Mouse (Mus musculus) liver, adult (tissue): ENCODE results near the gene Unc5a.

Experiments
- GATA4 ChIP-seq: IDR thresholded peaks from 2 replicates; pipeline ENCODE4 v1.6.1; 2014; ENCODE audit warnings: mild to moderate bottlenecking, low read length; ENCODE audit not compliant: insufficient replicate concordance

The Unc5a gene

DNA sequence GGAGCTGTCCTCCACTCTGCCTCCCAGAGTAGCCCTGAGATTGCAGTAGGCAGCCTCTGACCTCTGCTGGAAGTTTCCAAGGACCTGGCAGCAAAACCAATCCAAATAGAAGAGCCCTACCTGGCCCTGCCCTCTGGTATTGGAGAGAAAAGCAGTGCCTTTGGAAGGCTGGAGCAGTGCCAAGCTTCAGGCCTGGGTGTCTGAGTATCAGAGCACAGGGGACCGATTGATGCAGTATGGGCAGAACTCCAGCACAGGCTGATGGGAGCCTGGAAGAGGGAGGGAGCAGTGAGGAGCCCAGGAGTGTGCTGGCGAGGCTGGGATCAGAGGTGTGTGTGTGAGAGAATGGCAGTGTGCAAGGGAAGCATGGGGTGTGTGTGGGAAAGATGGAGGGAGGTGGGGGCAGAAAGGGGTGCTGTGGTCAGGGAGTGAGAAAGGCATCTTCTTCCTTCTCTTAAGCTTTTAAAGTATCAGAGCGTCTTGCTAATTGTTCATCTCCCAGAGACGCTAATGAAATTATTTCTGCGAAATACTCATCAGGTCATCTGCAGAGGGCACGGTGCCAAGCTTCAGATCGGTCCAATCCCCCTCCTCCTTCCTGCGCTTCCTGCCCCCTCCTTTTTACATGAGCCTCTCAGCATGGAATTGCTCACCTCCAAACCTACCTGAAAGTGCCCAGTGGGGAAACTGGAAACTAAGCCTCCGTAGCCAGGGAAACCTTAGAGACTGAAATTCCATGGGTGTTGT, 4.6 kb upstream of the Unc5a start:
- TF ChIP-seq GATA4 = no peak

DNA sequence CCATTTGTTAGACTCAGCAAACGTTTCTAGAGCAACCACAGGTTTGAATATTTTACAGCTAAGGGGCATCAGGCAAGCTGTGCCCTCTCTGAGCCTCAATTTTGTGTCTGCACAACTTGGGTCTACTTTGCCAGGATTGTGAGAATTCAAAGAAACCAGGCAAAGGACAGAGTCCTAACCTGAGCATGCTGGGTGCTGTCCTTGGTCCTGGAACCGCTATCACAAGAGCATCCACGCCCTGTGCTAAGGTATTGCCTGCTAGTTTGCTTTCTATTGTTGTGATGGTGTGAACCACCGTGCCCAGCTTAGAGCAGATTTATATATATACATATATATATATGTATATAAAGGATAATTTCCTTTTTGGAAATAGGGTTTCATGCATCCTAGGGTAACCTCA, 3.9 kb upstream of the Unc5a start:
- TF ChIP-seq GATA4 = no peak

DNA sequence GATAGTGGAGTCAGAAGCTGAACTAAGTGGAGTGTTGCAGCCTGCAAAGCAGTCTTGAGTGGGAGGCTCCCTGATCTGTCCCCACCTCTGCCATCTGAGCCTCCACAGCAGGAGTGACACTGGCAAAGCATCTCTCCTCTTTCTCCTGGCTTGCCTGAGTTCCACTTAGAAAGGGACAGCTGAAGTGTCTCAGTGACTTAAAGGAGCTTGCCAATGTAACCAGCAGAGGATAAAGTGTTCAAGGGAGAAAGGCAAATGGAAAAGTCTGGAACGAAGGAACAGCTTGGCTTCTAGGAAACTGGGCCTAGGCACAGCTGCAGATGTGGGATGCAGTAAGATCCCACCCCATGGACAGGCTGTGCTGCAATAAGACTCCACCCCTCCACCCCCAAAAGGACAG, 2.8 kb upstream of the Unc5a start:
- no peak for TF ChIP-seq GATA4

DNA sequence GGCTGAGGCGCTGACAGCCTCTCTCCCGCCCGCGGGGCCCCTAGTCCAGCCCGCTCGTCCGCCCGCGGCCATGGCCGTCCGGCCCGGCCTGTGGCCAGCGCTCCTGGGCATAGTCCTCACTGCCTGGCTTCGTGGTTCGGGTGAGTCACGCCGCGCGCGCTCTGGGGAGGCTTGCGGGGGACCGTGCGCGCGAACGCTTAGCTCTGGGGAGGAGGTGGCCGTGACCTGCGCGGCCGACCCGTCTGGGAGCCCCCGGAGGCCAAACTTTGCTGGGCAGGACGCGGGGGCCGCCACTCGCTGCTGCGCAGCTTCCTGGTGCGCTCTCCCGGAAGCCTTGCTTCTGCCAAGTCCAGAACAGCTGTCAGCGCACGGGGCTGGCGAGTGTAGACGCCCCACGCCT, 381 bp downstream of the Unc5a start:
- TF ChIP-seq GATA4 = no peak

DNA sequence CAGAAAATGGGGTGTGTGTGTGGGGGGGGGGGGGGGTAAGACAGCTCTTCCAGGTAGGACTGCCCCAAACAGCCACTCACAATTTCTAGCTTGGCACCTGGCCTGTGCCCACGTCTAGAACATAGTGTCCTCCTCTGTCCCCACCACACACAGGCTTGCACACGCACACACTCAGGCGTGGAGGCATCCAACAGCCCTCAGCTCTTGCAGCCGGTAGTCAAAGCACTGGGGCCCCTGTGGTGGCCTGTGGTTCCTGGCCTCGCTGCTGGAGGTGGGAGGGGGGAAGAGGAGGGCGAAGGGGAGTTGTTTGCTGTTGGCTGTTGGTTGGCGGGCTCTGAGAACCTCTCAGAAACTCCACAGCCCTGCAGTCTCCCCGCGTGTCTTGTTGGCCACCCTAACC, 920 bp downstream of the Unc5a start:
- TF ChIP-seq GATA4 = no peak

DNA sequence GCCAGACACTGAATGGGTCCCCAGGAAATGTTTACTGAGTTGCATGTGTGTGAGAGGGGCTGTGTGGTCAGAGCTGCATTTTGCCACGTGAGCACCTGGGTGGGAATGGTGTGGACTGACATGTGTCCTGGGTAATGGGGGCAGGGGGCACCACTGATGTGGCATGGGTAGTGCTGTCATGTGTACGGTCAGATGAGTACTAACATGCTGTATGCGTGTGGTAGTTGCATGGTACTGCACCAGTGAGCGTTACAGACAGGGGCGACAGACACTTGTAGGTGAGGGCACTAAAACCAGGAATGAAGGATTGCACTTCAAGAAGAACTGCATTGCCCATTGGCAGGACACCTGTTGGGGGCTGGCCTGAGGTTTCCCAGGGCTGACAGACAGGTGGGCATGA, 2.0 kb downstream of the Unc5a start:
- no peak for TF ChIP-seq GATA4

DNA sequence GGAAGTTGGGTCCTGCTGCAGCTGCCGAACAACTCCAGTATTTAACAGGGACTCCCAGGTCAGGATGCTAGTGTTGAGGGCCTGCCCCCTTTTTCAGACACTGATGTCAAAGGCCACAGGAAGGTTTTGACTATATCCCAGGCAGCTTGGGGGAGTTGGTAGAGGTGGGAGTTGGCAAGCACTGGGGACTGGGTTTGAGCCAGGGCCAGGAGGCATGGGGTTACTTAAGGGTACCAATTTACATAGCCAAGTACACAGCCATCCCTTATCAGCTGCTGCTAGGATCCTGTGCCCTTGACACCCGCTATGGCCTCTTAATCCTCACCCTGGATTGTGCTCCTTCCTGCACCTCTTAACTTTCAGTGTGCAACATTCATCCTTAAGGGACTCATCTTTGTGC, 5.5 kb downstream of the Unc5a start:
- TF ChIP-seq GATA4 = no peak

DNA sequence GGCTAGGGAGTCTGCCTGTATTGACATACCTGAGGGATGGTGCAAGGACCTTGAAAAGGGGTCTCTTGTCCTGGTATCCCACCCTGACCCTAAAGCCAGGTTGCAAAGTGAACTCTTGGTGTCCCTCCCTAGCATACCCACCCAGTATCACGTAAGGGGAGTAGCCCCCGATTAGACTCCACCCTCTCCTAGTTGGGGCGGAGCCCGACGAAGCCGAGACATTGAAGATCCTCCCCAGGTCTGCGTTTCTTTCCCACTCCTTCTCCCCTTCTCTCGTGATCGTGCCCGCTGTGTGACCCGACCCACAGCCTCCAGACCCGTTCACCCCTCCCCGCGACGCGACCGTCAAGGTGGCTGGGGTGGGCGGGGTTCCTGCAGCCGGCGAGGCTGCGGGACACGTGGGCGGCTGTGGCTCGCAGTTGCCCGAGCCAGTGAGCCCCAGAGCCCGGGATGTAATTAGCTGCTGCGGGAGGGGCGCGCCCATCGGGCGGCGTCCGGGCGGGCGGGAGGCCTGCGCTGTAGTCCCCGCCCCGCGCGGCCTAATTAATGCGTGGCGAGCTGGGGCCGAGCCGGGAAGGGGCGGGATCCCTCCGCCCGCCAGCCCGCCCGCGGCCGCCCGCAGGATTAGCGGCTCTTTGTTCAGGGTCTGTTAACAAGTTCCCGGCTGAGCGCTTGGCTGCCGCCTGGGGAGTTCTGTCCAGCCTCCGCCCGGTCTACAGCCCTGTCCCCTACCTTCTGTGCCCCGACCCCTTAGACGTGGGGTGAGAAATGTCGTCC, 6.7 kb downstream of the Unc5a start:
- TF ChIP-seq GATA4 = no peak

DNA sequence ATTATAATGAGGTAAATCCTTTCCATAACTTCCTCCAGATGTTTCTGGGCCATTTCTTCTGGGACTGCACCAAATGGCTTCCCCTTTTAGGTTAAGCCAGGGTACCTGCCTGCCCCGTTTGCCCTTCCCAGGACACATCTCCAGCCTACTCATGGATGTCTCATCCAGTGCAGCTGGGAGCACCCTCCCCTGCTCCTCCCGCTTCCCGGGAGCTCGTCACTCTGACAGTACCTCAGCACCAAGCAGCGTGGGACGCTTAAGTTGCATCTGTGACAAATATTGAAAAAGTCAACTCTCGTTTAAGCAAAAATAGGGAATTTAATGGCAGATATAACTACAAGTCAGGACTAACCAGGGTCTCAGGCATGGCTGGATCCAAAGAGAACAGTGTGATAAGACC, 8.1 kb downstream of the Unc5a start:
- no peak for TF ChIP-seq GATA4

DNA sequence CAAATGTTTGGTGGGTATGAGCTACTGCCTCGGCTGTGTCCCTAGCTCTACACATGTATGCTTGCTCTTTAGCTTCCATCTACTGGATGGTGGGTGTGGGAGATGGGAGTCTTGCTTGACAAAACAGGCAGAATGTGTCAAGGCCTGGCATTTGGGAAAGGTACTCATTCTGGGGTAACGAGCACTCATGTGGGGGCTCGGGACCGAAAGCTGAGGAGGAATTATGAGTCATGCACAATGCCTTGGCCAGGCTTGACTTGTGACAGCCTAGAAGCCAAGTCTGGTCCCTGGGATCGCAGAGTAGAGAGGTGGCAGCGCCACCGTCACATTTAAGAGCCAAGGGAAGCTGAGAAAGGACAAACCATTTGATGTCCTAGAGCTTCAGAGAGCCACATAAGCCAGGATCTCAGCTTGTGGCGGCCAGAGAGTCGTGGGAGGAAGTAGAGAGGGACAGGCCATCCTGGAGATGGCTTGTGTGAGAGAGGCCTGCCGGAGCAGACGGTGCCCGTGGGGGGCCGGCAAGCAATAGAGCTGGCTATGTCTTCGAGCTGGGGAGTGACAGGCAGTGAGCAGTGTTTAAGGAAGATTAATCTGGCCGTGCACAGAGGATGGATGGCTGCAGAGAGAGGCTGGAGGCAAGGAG, 10.0 kb downstream of the Unc5a start:
- no peak for TF ChIP-seq GATA4

DNA sequence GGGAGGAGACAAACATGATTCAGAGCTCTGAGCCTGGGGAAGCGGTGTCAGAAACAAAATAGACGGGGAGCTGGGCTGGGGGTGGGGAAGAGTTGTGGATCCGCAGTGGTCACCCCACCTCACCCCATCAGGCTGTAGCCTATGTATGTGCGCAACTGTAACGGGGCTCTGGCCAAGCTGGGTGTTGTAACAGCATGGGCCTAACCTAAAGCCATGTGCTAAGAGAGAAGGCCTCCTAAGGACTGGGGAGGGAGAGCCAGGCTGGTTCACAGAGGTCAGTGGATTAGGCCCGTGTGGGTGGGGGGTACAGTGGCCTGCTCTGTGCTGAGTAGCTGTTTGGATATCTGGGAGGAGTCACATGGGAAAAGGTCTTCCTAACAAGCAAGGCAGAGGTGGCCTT, 10.6 kb downstream of the Unc5a start:
- no peak for TF ChIP-seq GATA4

DNA sequence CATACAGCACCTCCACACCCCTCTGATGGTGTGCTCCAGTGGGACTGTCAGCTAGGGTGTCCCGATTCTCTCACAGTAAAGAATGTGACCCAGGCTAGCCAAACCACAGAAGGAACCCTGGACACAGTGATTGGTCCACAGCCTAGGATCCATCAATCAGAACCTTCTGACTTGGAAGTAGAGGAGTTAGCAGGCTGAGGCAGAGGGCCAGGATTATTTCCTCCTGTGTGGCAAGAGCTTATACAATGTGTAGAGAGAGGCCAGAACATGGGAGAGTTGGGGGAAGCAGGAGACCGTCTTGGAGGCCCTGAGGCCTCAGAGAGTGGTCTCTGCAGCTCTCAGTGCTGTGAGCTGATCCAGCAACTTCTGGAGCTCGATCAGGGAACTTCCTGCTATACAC, 11.3 kb downstream of the Unc5a start:
- TF ChIP-seq GATA4 = no peak

DNA sequence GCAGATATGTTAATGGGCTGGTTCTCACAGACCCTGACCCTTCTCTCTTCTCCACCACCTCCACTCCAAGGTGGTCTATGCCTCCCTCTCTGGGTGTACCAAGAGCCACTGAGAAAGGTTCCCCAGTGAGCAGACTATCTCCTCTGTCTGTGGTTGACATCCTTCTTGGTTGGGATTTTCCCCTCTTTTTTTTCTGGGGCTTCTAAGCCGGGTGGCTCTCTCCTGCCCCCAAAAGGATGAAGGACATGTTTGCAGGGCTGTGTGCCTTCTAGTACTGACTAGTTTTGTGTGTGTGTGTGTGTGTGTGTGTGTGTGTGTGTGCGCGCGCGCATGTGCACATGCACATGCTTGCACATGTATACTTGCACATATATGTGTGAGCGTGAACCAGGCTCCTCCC, 16.0 kb downstream of the Unc5a start:
- no peak for TF ChIP-seq GATA4

DNA sequence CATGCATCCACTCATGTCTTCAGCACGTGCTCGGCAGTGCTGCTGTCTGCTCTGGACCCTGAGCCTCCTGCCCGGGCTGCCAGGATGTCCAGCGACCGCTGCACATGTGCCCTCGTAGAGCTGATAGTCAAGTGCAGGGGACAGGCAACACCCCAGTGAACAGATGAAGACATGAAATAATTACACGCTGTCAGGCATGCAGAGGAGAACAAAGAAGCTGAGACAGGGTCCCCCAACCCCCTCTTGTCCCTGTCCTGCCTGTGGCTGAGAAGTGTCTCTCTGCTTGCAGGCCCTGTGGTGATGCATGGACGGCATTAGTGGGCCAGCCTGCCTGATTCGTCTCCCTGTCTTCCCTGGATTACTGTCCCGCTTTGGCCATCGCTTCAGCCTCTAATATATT, 18.3 kb downstream of the Unc5a start:
- TF ChIP-seq GATA4 = no peak

DNA sequence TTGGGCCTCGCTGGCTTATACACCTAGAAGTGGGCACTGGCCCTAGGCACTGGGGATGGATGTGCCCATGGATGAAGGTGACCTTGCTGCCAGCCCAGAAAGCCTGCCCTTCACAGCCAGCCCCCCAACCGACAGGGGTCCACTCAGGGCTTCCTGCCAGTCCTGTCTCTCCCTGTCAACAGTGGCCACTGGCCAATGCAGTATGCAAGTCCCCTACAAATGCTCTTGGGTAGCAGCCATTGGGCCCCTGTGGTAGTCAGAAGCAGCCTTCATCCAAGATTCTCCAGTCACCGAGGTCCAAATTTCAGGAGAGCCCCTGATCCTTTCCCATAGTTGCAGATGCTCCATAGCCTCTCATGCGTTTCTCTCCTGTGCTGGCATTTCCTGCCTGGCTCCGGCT, 19.4 kb downstream of the Unc5a start:
- no peak for TF ChIP-seq GATA4

DNA sequence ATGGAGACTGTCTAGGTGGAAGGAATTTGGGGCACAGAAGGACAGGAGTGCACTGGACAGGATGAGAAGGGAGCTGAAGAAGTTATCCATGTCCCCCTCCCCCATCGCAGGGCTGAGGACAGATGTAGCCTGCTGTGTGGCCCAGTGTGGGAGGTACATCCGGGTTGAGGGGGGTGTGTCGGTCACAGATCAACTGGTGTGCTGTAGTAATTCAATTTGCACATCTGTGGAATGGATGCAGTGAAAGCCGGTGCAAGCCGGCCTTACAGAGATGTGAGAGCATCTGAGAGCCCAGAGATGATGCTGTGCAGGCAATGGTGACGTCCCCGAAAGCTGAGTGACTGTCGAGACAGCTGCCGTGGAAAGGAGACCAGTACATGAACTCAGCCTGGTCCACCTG, 20.3 kb downstream of the Unc5a start:
- TF ChIP-seq GATA4 = no peak
